15 mouse cellular contexts compared by ENCODE assay signal in genomic region chr2:157607542-157608236, GRCm38 (mm10). TPM values are rescaled to one million over a fixed set of nuclear protein-coding genes. Genes with fewer than 3 reads are reported as not detected.
DNase-seq lines count a peak whose midpoint lies in the region; ATAC-seq and TF ChIP-seq lines count a peak whose summit lies in the region.
"Had no signal": no experiment of that assay in that cellular context is flagged by ENCODE, and none has a peak within 500 bp of the region (broad histone marks: within the 10 kb centered on the region; RNA-seq: fewer than 3 reads in every experiment).

No protein-coding gene starts in this region.

- H3K4me1 ChIP-seq in intestine, embryonic 14.5 days (replicated peaks; ENCODE audit: control insufficient read depth, insufficient read depth, low read length): peaks cover 21% of the 10 kb centered on the region
- no peaks in the 10 kb centered on the region for H3K4me1 ChIP-seq in intestine, postnatal 0 days (replicated peaks; ENCODE audit: control insufficient read depth, insufficient read depth, low read length)
- no peaks in the 10 kb centered on the region for H3K4me1 ChIP-seq in neural tube, embryonic 11.5 days (ENCODE audit: control insufficient read depth, insufficient read depth, low read length)
- peaks cover 17% of the 10 kb centered on the region; the same call in 1 of the 2 replicates for H3K4me1 ChIP-seq in intestine, embryonic 15.5 days (replicated peaks)
- H3K4me1 ChIP-seq in neural tube, embryonic 15.5 days: peaks cover 20% of the 10 kb centered on the region
- H3K4me1 ChIP-seq: forebrain, embryonic 13.5 days had no signal

- H3K9ac ChIP-seq in intestine, embryonic 14.5 days (ENCODE audit: low read length): no peak overlapping the region
- no peak overlapping the region for H3K9ac ChIP-seq in intestine, postnatal 0 days (ENCODE audit: low read depth, low read length)
- no peak overlapping the region for H3K9ac ChIP-seq in neural tube, embryonic 11.5 days (ENCODE audit: low read length)
- H3K9ac ChIP-seq in intestine, embryonic 15.5 days: no peak overlapping the region
- H3K9ac ChIP-seq in neural tube, embryonic 15.5 days (replicated peaks): no peak overlapping the region
- H3K9ac ChIP-seq: forebrain, embryonic 13.5 days; liver, embryonic 14.5 days had no signal

- H3K9me3 ChIP-seq in intestine, embryonic 14.5 days (ENCODE audit: control insufficient read depth, low read length): no peaks in the 10 kb centered on the region
- no peaks in the 10 kb centered on the region for H3K9me3 ChIP-seq in intestine, postnatal 0 days (ENCODE audit: control insufficient read depth)
- no peaks in the 10 kb centered on the region for H3K9me3 ChIP-seq in neural tube, embryonic 11.5 days (ENCODE audit: control insufficient read depth, low read length)
- H3K9me3 ChIP-seq in intestine, embryonic 15.5 days: no peaks in the 10 kb centered on the region
- no peaks in the 10 kb centered on the region for H3K9me3 ChIP-seq in neural tube, embryonic 15.5 days (replicated peaks)
- H3K9me3 ChIP-seq: forebrain, embryonic 13.5 days had no signal

- no peaks in the 10 kb centered on the region for H3K27me3 ChIP-seq in intestine, embryonic 14.5 days (replicated peaks; ENCODE audit: control insufficient read depth, insufficient read depth, low read length)
- no peaks in the 10 kb centered on the region for H3K27me3 ChIP-seq in intestine, postnatal 0 days (replicated peaks; ENCODE audit: control insufficient read depth, insufficient read depth, low read length)
- no peaks in the 10 kb centered on the region for H3K27me3 ChIP-seq in neural tube, embryonic 11.5 days (ENCODE audit: control insufficient read depth, insufficient read depth, low read length)
- no peaks in the 10 kb centered on the region for H3K27me3 ChIP-seq in intestine, embryonic 15.5 days (replicated peaks)
- no peaks in the 10 kb centered on the region; the same call in 1 of the 2 replicates for H3K27me3 ChIP-seq in neural tube, embryonic 15.5 days (replicated peaks)

- H3K4me3 ChIP-seq in intestine, embryonic 14.5 days (ENCODE audit: low read depth, low read length): no peak overlapping the region
- H3K4me3 ChIP-seq in intestine, postnatal 0 days (ENCODE audit: low read depth, low read length): no peak overlapping the region
- no peak overlapping the region for H3K4me3 ChIP-seq in neural tube, embryonic 11.5 days (ENCODE audit: low read depth, low read length)
- no peak overlapping the region for H3K4me3 ChIP-seq in intestine, embryonic 15.5 days (replicated peaks)
- H3K4me3 ChIP-seq in neural tube, embryonic 15.5 days (replicated peaks): no peak overlapping the region
- H3K4me3 ChIP-seq in gastrocnemius, adult 2 months: no peak overlapping the region
- H3K4me3 ChIP-seq: forebrain, embryonic 13.5 days had no signal

- no peaks in the 10 kb centered on the region for H3K36me3 ChIP-seq in intestine, embryonic 14.5 days (ENCODE audit: control insufficient read depth, insufficient read depth, low read length)
- H3K36me3 ChIP-seq in intestine, postnatal 0 days (ENCODE audit: control insufficient read depth, insufficient read depth): no peaks in the 10 kb centered on the region
- H3K36me3 ChIP-seq in neural tube, embryonic 11.5 days (ENCODE audit: control insufficient read depth, insufficient read depth, low read length): no peaks in the 10 kb centered on the region
- H3K36me3 ChIP-seq in intestine, embryonic 15.5 days: no peaks in the 10 kb centered on the region
- H3K36me3 ChIP-seq in neural tube, embryonic 15.5 days: no peaks in the 10 kb centered on the region

- DNase-seq in intestine, embryonic 14.5 days (ENCODE audit: low spot score): peak; percentile 69
- peak; percentile 37 for DNase-seq in neural tube, embryonic 11.5 days (ENCODE audit: low spot score)
- DNase-seq in neural tube, embryonic 10.5 days (ENCODE audit: extremely low spot score, low spot score): no peak
- no peak for DNase-seq in ovary, adult 18-20 months (ENCODE audit: low spot score)
- no peak for DNase-seq in gastrocnemius, adult 2 months
- DNase-seq: adrenal gland, postnatal 14 days; cerebellum, adult 8-10 months; gastrocnemius, postnatal 36 days; heart, postnatal 36 days; thymus, adult 18-20 months had no signal

- ATAC-seq in intestine, embryonic 14.5 days (replicated peaks; ENCODE audit: low FRiP score, low TSS enrichment, low read depth): peak; percentile 71
- ATAC-seq in intestine, postnatal 0 days: no peak
- no peak for ATAC-seq in neural tube, embryonic 11.5 days (ENCODE audit: insufficient read depth, low FRiP score, low TSS enrichment)
- ATAC-seq in intestine, embryonic 15.5 days: peak; percentile 84
- ATAC-seq in neural tube, embryonic 15.5 days (ENCODE audit: low FRiP score): peak; percentile 64
- ATAC-seq: forebrain, embryonic 13.5 days had no signal

- peak overlapping the region; percentile 76 for H3K27ac ChIP-seq in intestine, embryonic 14.5 days (ENCODE audit: low read depth)
- H3K27ac ChIP-seq in intestine, postnatal 0 days (ENCODE audit: low read depth, low read length): no peak overlapping the region
- H3K27ac ChIP-seq in neural tube, embryonic 11.5 days (ENCODE audit: low read depth, low read length): no peak overlapping the region
- H3K27ac ChIP-seq in intestine, embryonic 15.5 days: peak overlapping the region; percentile 72
- H3K27ac ChIP-seq in neural tube, embryonic 15.5 days (replicated peaks): peak overlapping the region; percentile 65
- no peak overlapping the region for H3K27ac ChIP-seq in gastrocnemius, adult 2 months
- H3K27ac ChIP-seq: forebrain, embryonic 13.5 days; liver, embryonic 14.5 days had no signal

- 28% methylated on average over 9 of the region's 9 CpGs for WGBS in intestine, embryonic 14.5 days
- WGBS in intestine, postnatal 0 days: 41% methylated on average over 9 of the region's 9 CpGs
- WGBS in neural tube, embryonic 11.5 days: 53% methylated on average over 9 of the region's 9 CpGs
- WGBS in intestine, embryonic 15.5 days: 34% methylated on average over 9 of the region's 9 CpGs
- WGBS in neural tube, embryonic 15.5 days: 37% methylated on average over 9 of the region's 9 CpGs

- H3K4me2 ChIP-seq in intestine, embryonic 14.5 days (ENCODE audit: low read length): peak overlapping the region; percentile 20; the same call in 1 of the 2 replicates
- no peak overlapping the region for H3K4me2 ChIP-seq in intestine, postnatal 0 days (replicated peaks; ENCODE audit: low read depth)
- no peak overlapping the region for H3K4me2 ChIP-seq in neural tube, embryonic 11.5 days (ENCODE audit: low read depth)
- peak overlapping the region; percentile 10 for H3K4me2 ChIP-seq in intestine, embryonic 15.5 days (replicated peaks)
- H3K4me2 ChIP-seq in neural tube, embryonic 15.5 days: no peak overlapping the region
- H3K4me2 ChIP-seq: forebrain, embryonic 13.5 days had no signal

- intact Hi-C loops in gastrocnemius, adult 2 months (cut with DNase I): loop anchor here (5.0 kb wide), 1 partner anchor 600 kb away; no protein-coding TSS in a partner anchor

- TF ChIP-seq CTCF in intestine, postnatal 0 days (IDR thresholded peaks at IDR 0.05; ENCODE audit: low read depth): no peak
- no peak for TF ChIP-seq CTCF in gastrocnemius, adult 2 months (IDR thresholded peaks at IDR 0.05)

RNA-seq across cellular contexts. Expression of gene Blcap, which starts 36.6 kb away (rescaled TPM):
- polyA plus RNA-seq in intestine, embryonic 14.5 days (2014; fragmentation: Nextera tagmentation; extraction: Ambion mirVana): 51.9 and 53.7 TPM in 2 replicates
- polyA plus RNA-seq in intestine, postnatal 0 days (2015; fragmentation: Nextera tagmentation; extraction: Ambion mirVana): 29.7 and 31.5 TPM in 2 replicates
- polyA plus RNA-seq in neural tube, embryonic 11.5 days (2014; fragmentation: Nextera tagmentation; extraction: Ambion mirVana): 99.5 and 105 TPM in 2 replicates
- polyA plus RNA-seq in intestine, embryonic 15.5 days (2015; fragmentation: Nextera tagmentation; extraction: Ambion mirVana): 39.2 and 40.9 TPM in 2 replicates
- 201 and 225 TPM in 2 replicates for polyA plus RNA-seq in neural tube, embryonic 15.5 days (2015; fragmentation: Nextera tagmentation; extraction: Ambion mirVana)
- 10 to 100 TPM; 29.7 to 36.5 TPM for total RNA-seq in gastrocnemius, adult 2 months (2021)

RNA-seq across cellular contexts. Expression of gene Nnat, which starts 47.8 kb away (rescaled TPM):
- polyA plus RNA-seq in intestine, embryonic 14.5 days (2014; fragmentation: Nextera tagmentation; extraction: Ambion mirVana): 410 and 452 TPM in 2 replicates
- polyA plus RNA-seq in intestine, postnatal 0 days (2015; fragmentation: Nextera tagmentation; extraction: Ambion mirVana): 98.2 and 111 TPM in 2 replicates
- 1,357 and 1,505 TPM in 2 replicates for polyA plus RNA-seq in neural tube, embryonic 11.5 days (2014; fragmentation: Nextera tagmentation; extraction: Ambion mirVana)
- 428 and 457 TPM in 2 replicates for polyA plus RNA-seq in intestine, embryonic 15.5 days (2015; fragmentation: Nextera tagmentation; extraction: Ambion mirVana)
- polyA plus RNA-seq in neural tube, embryonic 15.5 days (2015; fragmentation: Nextera tagmentation; extraction: Ambion mirVana): 3,438 and 4,597 TPM in 2 replicates
- under 1 TPM; 0.20 to 0.36 TPM for total RNA-seq in gastrocnemius, adult 2 months (2021)

Comparison
In these comparisons a context has a peak if more than half of its experiments do, and no peak if none do; other contexts are left out.
1. ATAC-seq: peak in intestine, embryonic 14.5 days (single experiment), intestine, embryonic 15.5 days (single experiment) and neural tube, embryonic 15.5 days (single experiment); none in intestine, postnatal 0 days (single experiment) and neural tube, embryonic 11.5 days (single experiment).
2. DNase-seq: peak in intestine, embryonic 14.5 days (single experiment) and neural tube, embryonic 11.5 days (single experiment); none in neural tube, embryonic 10.5 days (single experiment), ovary, adult 18-20 months (single experiment) and gastrocnemius, adult 2 months (single experiment).
3. H3K27ac ChIP-seq: peak in intestine, embryonic 14.5 days (single experiment), intestine, embryonic 15.5 days (single experiment) and neural tube, embryonic 15.5 days (single experiment); none in intestine, postnatal 0 days (single experiment), neural tube, embryonic 11.5 days (single experiment) and gastrocnemius, adult 2 months (single experiment).
4. H3K4me2 ChIP-seq: peak in intestine, embryonic 14.5 days (single experiment) and intestine, embryonic 15.5 days (single experiment); none in intestine, postnatal 0 days (single experiment), neural tube, embryonic 11.5 days (single experiment) and neural tube, embryonic 15.5 days (single experiment).